Mouse (Mus musculus) embryonic fibroblast, embryonic 13.5 days (primary cell): ENCODE data around the gene Pigt. TPM values are rescaled to one million over a fixed set of nuclear protein-coding genes. Genes with fewer than 3 reads are reported as not detected.

Experiments used
- H3K27ac ChIP-seq: 2 replicates; pipeline ENCODE4 v1.5.1; 2012; ENCODE audit warnings: low read length, control low read depth, inconsistent platforms; ENCODE audit not compliant: insufficient read depth
- H3K4me1 ChIP-seq: 2 replicates; pipeline ENCODE4 v1.6.1; 2011; ENCODE audit warnings: low read length; ENCODE audit not compliant: control insufficient read depth, insufficient read depth
- H3K4me3 ChIP-seq: 2 replicates; pipeline ENCODE4 v1.5.1; 2011; ENCODE audit warnings: mild to moderate bottlenecking, control low read depth, low read length; ENCODE audit not compliant: insufficient read depth
- CTCF ChIP-seq: IDR thresholded peaks from 2 replicates; pipeline ENCODE4 v1.5.1; 2011; ENCODE audit warnings: mild to moderate bottlenecking, control low read depth, low read length, moderate library complexity, borderline replicate concordance; ENCODE audit not compliant: insufficient read depth
- POLR2A ChIP-seq: IDR thresholded peaks from 2 replicates; pipeline ENCODE4 v1.6.1; 2011; ENCODE audit warnings: low read depth, mild to moderate bottlenecking, control low read depth, low read length, moderate library complexity
- polyA plus RNA-seq: library from polyadenylated mRNA; stranded (reverse); fragments of >200 nt; gene quantifications from 2 replicates; pipeline ENCODE4 v1.2.4, GENCODE M21; 2011; ENCODE audit warnings: low read depth; ENCODE audit not compliant: missing spikeins, insufficient read length

Pigt gene
- polyA plus RNA-seq, 1 experiment = 66.3 TPM

GRCm38 (mm10) chr2:164505619-164506347 is 8.5 kb downstream of the Pigt start:
- Histone ChIP-seq H3K4me1 (no peaks in the 10 kb centered on the region), H3K4me3 (no peak overlapping the region), H3K27ac (no peak overlapping the region)
- no peak for TF ChIP-seq POLR2A
- TF ChIP-seq CTCF = no peak

DNA sequence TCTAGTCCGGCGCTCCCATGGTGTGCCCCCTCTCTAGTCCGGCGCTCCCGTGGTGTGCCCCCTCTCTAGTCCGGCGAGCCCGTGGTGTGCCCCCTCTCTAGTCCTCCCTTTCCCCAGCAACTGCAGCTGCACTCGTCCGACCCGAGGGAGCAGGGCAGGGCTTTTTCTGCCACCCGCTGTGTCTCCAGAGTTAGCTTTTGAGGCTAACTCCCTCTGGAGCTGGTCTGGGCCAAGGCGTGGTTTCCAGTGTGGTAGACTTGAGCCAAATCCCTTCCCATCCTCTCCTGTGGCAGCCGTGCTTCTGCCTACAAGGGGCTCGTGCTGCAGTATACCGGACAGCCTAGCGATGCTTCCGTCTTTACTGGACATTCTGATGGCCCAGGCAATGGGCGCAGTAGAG is 10.5 kb downstream of the Pigt start:
- Histone ChIP-seq H3K4me1 (no peaks in the 10 kb centered on the region), H3K27ac (no peak overlapping the region), H3K4me3 (no peak overlapping the region)
- no peak for TF ChIP-seq POLR2A
- no peak for TF ChIP-seq CTCF

DNA sequence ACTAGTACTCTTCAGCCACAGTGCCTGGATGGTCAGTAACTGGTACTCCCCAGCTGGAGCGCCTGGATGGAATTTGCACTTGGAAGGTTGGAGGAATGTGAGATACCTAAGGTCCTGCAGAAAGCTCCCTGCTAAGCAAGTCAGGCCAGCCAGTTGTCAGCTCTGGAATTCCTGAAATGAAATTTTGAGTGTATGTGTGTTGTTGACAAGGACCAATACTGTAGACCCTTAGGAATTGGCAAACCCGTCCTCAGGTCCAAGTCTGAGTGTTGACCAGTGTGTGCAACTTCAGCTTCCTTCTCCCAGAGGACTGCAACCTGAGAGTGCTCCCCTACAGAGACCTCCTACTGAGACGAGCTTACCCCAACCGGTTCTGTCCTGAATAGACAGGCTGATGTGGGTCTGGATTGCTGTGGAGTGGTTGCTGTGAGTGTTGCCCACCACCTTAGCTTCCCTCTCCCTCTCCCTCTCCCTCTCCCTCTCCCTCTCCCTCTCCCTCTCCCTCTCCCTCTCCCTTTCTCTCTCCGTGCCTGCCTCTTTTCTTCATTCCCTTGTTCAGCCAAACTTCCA is 13.4 kb downstream of the Pigt start:
- H3K4me1 ChIP-seq = no peaks in the 10 kb centered on the region
- H3K27ac ChIP-seq = no peak overlapping the region
- TF ChIP-seq POLR2A = no peak
- no peak for TF ChIP-seq CTCF
- H3K4me3 ChIP-seq = no peak overlapping the region

DNA sequence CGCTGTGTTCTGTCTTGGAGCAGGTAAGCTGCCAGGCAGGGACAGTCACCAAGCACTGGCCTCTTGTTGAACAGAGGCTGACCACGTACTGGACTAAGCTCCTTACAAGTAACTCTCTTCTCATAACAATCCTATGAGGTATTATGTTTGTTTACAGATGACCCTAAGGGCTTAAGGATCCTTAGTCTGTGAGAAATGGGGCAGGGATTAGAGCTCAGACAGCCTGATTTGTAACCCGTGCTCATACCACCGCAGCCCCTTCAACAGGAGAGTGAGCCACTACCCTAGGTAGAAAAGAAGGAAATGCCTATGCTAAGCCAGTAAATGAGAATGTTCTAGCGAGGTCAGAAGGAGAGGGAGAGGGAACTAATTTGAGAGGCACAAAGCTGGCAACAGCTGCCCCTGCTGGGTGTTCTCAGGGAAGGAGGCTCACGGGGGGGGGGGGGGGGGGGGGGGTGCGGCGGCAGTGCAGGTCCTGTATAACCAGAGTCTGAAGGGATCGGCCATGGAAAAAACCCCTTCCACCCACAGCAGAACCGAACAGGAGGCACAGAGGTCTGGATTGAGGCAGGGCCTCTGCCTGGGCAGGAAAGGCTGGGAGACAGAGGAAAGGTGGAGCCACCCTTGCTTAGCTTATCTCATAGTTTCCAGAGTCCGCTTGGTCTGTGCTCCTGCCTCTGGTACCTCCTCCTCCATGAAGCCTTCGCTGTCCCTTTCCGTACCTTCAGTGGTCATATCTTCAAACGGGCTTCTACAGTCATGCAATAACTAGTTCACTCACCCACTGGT is 15.0 kb downstream of the Pigt start:
- H3K27ac ChIP-seq = no peak overlapping the region
- no peak for TF ChIP-seq CTCF
- no peak for TF ChIP-seq POLR2A
- H3K4me3 ChIP-seq = no peak overlapping the region
- H3K4me1 ChIP-seq = no peaks in the 10 kb centered on the region

GRCm38 (mm10) chr2:164513389-164513788 is 16.1 kb downstream of the Pigt start:
- Histone ChIP-seq H3K4me3 (no peak overlapping the region), H3K4me1 (0 out of 2 replicates have a peak, but pooled peaks cover 5% of the 10 kb centered on the region), H3K27ac (peak overlapping the region; percentile 3; the same call in 1 of the 2 replicates)
- no peak for TF ChIP-seq POLR2A
- no peak for TF ChIP-seq CTCF

DNA sequence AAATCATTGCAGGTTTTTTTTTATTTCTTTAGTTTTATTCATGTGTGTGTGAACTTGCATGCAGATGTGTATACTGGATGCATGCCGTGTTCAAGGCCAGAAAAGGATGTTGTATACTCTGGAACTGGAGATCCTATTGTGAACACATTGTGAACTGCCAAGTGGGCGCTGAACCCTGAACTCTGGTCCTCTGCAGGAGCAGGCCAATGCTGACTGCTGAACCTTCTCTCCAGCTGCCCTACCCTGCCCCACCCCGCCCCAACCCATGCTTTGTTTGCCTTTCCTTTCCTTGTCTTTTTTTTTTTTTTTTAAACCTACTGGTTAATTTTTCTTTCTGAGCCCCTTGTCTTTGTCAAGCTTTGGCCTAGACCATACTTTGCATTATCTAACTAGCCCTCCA is 17.6 kb downstream of the Pigt start:
- Histone ChIP-seq H3K4me3 (no peak overlapping the region), H3K27ac (no peak overlapping the region), H3K4me1 (peaks cover 12% of the 10 kb centered on the region; the same call in 1 of the 2 replicates)
- TF ChIP-seq CTCF (no peak), POLR2A (no peak)

DNA sequence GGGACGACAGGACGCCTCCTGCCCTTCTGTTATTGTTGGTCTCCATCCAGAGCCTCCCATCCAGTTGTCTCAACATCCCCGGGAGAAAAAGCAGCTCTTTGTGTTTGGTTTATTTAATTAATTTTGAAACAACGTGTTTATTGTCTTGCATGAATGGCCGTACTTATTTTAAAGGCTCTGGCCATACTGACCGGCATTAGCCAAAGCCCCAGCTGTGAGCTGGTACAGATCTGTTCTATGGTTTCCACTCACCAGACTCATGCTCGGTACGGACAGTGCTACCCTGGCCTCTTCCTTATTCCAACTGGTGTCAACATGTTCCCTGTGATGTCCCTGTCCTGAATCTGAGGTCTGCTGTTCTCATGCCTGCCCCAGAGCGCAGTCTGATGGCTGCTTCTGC is 18.6 kb downstream of the Pigt start:
- H3K4me1 ChIP-seq = peaks cover 15% of the 10 kb centered on the region; the same call in 1 of the 2 replicates
- TF ChIP-seq CTCF (no peak), POLR2A (no peak)
- no peak overlapping the region for H3K27ac ChIP-seq
- H3K4me3 ChIP-seq = no peak overlapping the region

- H3K4me1 ChIP-seq = peaks cover 18% of the 10 kb centered on the region; the same call in 1 of the 2 replicates
- no peak overlapping the region for H3K4me3 ChIP-seq
- no peak overlapping the region for H3K27ac ChIP-seq
- no peak for TF ChIP-seq POLR2A
- TF ChIP-seq CTCF = no peak
These were observed 19.3 kb downstream of the Pigt start for GRCm38 (mm10) chr2:164516592-164516991.

DNA sequence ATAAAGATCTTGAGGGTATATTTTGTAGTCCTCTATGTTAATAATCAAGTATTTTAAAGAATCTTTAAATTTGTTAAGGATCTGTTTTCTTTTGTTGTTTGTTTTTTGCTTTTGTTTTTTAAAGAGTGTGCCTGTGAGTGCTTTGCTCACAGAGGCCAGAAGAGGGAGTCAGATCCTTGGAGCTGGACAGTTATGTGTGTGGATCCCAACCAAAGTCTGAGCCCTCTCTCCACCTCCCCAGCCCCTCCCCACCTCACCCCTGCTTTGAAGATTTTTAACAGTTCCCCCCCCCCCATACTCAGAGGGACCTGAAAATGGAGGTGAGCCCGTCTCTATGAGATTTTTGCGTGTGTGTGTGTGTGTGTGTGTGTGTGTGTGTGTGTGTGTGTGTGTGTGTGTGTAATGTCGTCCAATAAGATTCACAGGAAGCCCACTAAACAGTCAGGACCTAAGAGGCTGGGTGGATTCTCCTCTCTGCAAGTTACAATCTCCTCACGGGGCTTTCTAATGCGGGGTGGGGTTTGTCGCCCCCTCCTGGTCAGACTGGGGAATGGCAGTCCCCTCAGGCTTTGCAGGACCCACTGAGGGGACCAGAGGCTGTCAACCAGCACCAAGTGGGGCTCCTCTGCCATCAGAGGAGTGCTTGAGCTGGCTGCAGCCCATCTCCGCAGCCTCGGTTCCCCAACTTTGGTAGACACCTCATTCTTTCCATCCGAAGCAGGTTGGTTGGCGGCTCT is 20.3 kb downstream of the Pigt start:
- peak overlapping the region; percentile 15; the same call in 1 of the 2 replicates for H3K27ac ChIP-seq
- H3K4me3 ChIP-seq = no peak overlapping the region
- H3K4me1 ChIP-seq = peaks cover 21% of the 10 kb centered on the region
- no peak for TF ChIP-seq POLR2A
- TF ChIP-seq CTCF = peak; percentile 36; the same call in 1 of the 2 replicates
